Mouse (Mus musculus) intestine, embryonic 14.5 days (tissue): ENCODE results near the gene Plxnb2. TPM values are rescaled to one million over a fixed set of nuclear protein-coding genes. Genes with fewer than 3 reads are reported as not detected.

Experiments used
- ATAC-seq: fragments of 200-750 bp; cut with Nextera tagmentation; replicated peaks from 2 replicates; pipeline ENCODE4 v1.8.0; 2017; ENCODE audit warnings: low read depth, moderate number of reproducible peaks, moderate TSS enrichment, moderate library complexity; ENCODE audit not compliant: low FRiP score, low TSS enrichment
- DNase-seq: peaks from one replicate; pipeline ENCODE4 v3.0.0-alpha.2; 2018; ENCODE audit warnings: low spot score
- H3K27ac ChIP-seq: fragments of 300-500 bp; sonication (generic); 2 replicates; pipeline ENCODE4 v1.5.1; 2014; ENCODE audit warnings: low read depth, mild to moderate bottlenecking, control low read depth
- H3K27me3 ChIP-seq: fragments of 300-500 bp; sonication (generic); replicated peaks from 2 replicates; pipeline ENCODE4 v1.6.1; 2014; ENCODE audit warnings: low read length, control low read depth; ENCODE audit not compliant: control insufficient read depth, insufficient read depth
- H3K36me3 ChIP-seq: fragments of 300-500 bp; sonication (generic); 2 replicates; pipeline ENCODE4 v1.6.1; 2014; ENCODE audit warnings: low read length, control low read depth; ENCODE audit not compliant: control insufficient read depth, insufficient read depth
- H3K4me1 ChIP-seq: fragments of 300-500 bp; sonication (generic); replicated peaks from 2 replicates; pipeline ENCODE4 v1.6.1; 2014; ENCODE audit warnings: low read length, control low read depth, mixed read lengths; ENCODE audit not compliant: control insufficient read depth, insufficient read depth
- H3K4me2 ChIP-seq: fragments of 300-500 bp; sonication (generic); 2 replicates; pipeline ENCODE4 v1.6.1; 2014; ENCODE audit warnings: low read length
- H3K4me3 ChIP-seq: fragments of 300-500 bp; sonication (generic); 2 replicates; pipeline ENCODE4 v1.5.1; 2014; ENCODE audit warnings: low read depth, low read length, control low read depth, mixed read lengths
- H3K9ac ChIP-seq: fragments of 300-500 bp; sonication (generic); 2 replicates; pipeline ENCODE4 v1.6.1; 2014; ENCODE audit warnings: mild to moderate bottlenecking, low read length
- H3K9me3 ChIP-seq: fragments of 300-500 bp; sonication (generic); 2 replicates; pipeline ENCODE4 v1.6.1; 2016; ENCODE audit warnings: low read length, control low read depth; ENCODE audit not compliant: control insufficient read depth
- WGBS: fragments of 180-500 bp; shearing (Covaris S2); extraction: QIAGEN DNeasy Blood & Tissue Kit; methylation state at CpG from one replicate; pipeline ENCODE4 v1.1.7; 2014; 5-methylcytosine and 5-hydroxymethylcytosine counted together
- polyA plus RNA-seq: library from polyadenylated mRNA; unstranded; fragments of >200 nt; fragmentation: Nextera tagmentation; extraction: Ambion mirVana; gene quantifications from 2 replicates; pipeline ENCODE4 v1.2.1, GENCODE M21; 2014

Plxnb2 gene
- polyA plus RNA-seq, 1 experiment from 2014 or later = 149 TPM

DNA sequence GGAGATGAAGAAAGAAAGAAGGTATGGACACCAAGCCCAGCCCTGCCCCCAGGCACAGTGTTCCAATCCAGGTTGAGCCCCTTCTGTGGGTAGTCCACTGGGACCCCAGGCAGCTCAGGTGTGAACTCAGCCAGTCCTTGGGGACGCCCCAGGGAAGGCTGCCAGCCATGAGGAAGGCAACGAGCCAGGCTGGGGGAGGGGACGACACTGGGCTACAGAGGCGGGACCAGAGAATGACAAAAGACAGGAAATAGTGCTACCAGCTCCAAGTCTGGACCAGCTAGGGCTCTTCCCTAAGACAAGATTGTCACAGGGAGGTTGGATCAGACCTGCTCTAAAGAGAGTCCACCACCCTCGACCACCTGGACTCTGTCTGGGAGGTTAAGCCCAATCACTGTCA lies 3.5 kb downstream of the Plxnb2 start:
- H3K27me3 ChIP-seq = no peaks in the 10 kb centered on the region
- WGBS = 12% methylated on average over 5 of the region's 5 CpGs
- H3K9ac ChIP-seq = peak overlapping the region; percentile 21; the same call in 1 of the 2 replicates
- ATAC-seq = no peak
- H3K27ac ChIP-seq = peak overlapping the region; percentile 64
- no peaks in the 10 kb centered on the region for H3K9me3 ChIP-seq
- no peak for DNase-seq
- H3K4me3 ChIP-seq = no peak overlapping the region
- H3K36me3 ChIP-seq = no peaks in the 10 kb centered on the region
- H3K4me1 ChIP-seq = peaks cover 61% of the 10 kb centered on the region
- H3K4me2 ChIP-seq = peak overlapping the region; percentile 40

GRCm38 (mm10) chr15:89175411-89176155 lies 5.0 kb downstream of the Plxnb2 start:
- ATAC-seq (no peak), DNase-seq (no peak)
- no peak overlapping the region for H3K9ac ChIP-seq
- WGBS = 76% methylated on average over 13 of the region's 13 CpGs
- H3K36me3 ChIP-seq = no peaks in the 10 kb centered on the region
- no peak overlapping the region for H3K27ac ChIP-seq
- H3K4me1 ChIP-seq = peaks cover 56% of the 10 kb centered on the region
- H3K27me3 ChIP-seq = no peaks in the 10 kb centered on the region
- H3K9me3 ChIP-seq = no peaks in the 10 kb centered on the region
- no peak overlapping the region for H3K4me2 ChIP-seq
- H3K4me3 ChIP-seq = no peak overlapping the region

- Histone ChIP-seq H3K9me3 (no peaks in the 10 kb centered on the region), H3K27ac (no peak overlapping the region), H3K4me1 (peaks cover 62% of the 10 kb centered on the region), H3K4me3 (no peak overlapping the region), H3K4me2 (no peak overlapping the region), H3K27me3 (no peaks in the 10 kb centered on the region), H3K9ac (no peak overlapping the region), H3K36me3 (no peaks in the 10 kb centered on the region)
- no peak for ATAC-seq
- DNase-seq = no peak
- WGBS = 52% methylated on average over 11 of the region's 11 CpGs
These were observed 5.7 kb downstream of the Plxnb2 start for GRCm38 (mm10) chr15:89174889-89175339.

- H3K4me1 ChIP-seq = peaks cover 73% of the 10 kb centered on the region
- H3K36me3 ChIP-seq = 0 out of 2 replicates have a peak, but pooled peaks cover under 1% of the 10 kb centered on the region
- no peaks in the 10 kb centered on the region for H3K9me3 ChIP-seq
- peak overlapping the region; percentile 51 for H3K4me3 ChIP-seq
- H3K9ac ChIP-seq = peak overlapping the region; percentile 60
- no peak overlapping the region for H3K27ac ChIP-seq
- ATAC-seq = peak; percentile 54
- 3% methylated on average over 15 of the region's 15 CpGs for WGBS
- DNase-seq = peak; percentile 75
- H3K27me3 ChIP-seq = no peaks in the 10 kb centered on the region
- H3K4me2 ChIP-seq = peak overlapping the region; percentile 100
These were observed 6.7 kb downstream of the Plxnb2 start for GRCm38 (mm10) chr15:89173906-89174214.

DNA sequence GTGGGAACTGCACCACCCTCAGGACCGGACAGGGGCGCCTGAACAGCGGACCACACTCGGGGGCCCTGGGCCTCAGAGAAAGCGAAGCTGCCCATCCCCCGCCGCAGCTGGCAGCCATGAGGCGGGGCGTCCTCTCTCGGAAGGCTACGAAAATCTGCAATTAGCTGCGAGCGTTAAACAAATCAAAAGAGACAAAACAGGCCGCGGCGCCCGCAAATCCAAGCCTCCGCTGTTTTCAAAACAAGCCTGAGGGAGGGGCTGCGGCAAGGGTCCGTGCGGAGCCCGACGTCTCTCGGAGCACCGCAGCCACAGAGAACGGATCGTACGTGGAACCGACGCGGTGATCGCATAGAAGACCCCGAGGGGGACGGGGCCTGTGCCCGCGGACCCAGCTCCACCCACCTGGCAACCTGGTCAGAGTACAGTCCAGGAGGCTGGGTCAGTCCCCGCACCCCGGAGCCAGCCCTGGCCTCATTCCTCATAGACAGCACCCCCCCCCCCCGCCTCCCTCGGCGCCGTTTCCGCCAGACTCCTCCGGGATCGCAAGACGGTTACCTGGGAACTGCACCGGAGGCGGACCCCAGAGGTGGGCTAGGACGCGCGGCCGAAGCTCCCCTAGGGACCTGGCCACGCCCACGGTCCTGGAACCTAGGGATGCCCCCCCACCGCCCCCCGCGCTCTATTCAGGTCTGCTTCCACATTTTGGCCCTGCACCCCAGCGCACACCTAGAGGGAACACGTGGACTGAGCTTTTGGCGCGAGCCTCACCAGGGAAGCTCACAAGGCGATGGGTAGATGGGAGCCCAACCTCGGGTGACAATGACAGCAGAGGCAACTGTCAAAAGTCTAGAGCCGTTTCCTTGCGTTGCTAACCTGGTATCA lies 7.3 kb downstream of the Plxnb2 start:
- H3K27me3 ChIP-seq = no peaks in the 10 kb centered on the region
- 0 out of 2 replicates have a peak, but pooled peaks cover 6% of the 10 kb centered on the region for H3K36me3 ChIP-seq
- H3K4me3 ChIP-seq = peak overlapping the region; percentile 51
- H3K27ac ChIP-seq = peak overlapping the region; percentile 14
- H3K9ac ChIP-seq = peak overlapping the region; percentile 60
- peaks cover 73% of the 10 kb centered on the region for H3K4me1 ChIP-seq
- H3K4me2 ChIP-seq = peak overlapping the region; percentile 100
- under 1% methylated on average over 63 of the region's 65 CpGs for WGBS
- DNase-seq (peak; percentile 75), ATAC-seq (peak; percentile 19)
- H3K9me3 ChIP-seq = no peaks in the 10 kb centered on the region

GRCm38 (mm10) chr15:89172276-89172935 lies 8.2 kb downstream of the Plxnb2 start:
- H3K27ac ChIP-seq = peak overlapping the region; percentile 14; the same call in 1 of the 2 replicates
- ATAC-seq (no peak), DNase-seq (peak; percentile 62)
- peaks cover 15% of the 10 kb centered on the region for H3K36me3 ChIP-seq
- no peaks in the 10 kb centered on the region for H3K27me3 ChIP-seq
- peak overlapping the region; percentile 51 for H3K4me3 ChIP-seq
- 48% methylated on average over 17 of the region's 17 CpGs for WGBS
- peak overlapping the region; percentile 60; the same call in 1 of the 2 replicates for H3K9ac ChIP-seq
- H3K9me3 ChIP-seq = no peaks in the 10 kb centered on the region
- peak overlapping the region; percentile 100 for H3K4me2 ChIP-seq
- peaks cover 64% of the 10 kb centered on the region for H3K4me1 ChIP-seq

- Histone ChIP-seq H3K4me1 (peaks cover 57% of the 10 kb centered on the region), H3K27me3 (no peaks in the 10 kb centered on the region), H3K4me3 (no peak overlapping the region), H3K9me3 (no peaks in the 10 kb centered on the region), H3K27ac (no peak overlapping the region), H3K9ac (no peak overlapping the region), H3K36me3 (peaks cover 22% of the 10 kb centered on the region), H3K4me2 (no peak overlapping the region)
- no peak for DNase-seq
- 96% methylated on average over 5 of the region's 5 CpGs for WGBS
- ATAC-seq = no peak
These were observed 9.0 kb downstream of the Plxnb2 start for GRCm38 (mm10) chr15:89171526-89172051.

DNA sequence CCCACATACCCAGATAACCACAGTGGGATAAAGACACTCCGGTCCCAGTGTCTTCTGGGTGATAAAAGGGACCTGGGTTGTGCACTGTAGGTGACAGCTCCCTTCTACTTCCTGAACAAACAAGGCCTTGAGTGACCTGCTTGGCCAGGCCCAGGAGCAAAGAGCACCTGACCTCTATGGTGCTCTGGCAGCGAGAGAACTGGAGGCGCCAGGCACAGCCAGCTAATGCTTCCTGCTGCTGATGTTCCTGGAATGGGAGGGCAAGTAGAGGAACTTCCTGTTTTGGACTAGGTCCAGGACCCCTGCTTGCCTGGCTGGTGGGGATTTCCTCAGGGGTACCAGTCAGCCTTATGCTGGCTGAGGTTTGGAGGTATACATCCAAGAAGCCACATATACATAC lies 10.5 kb downstream of the Plxnb2 start:
- H3K36me3 ChIP-seq = peaks cover 37% of the 10 kb centered on the region
- H3K9ac ChIP-seq = no peak overlapping the region
- no peaks in the 10 kb centered on the region for H3K9me3 ChIP-seq
- H3K27me3 ChIP-seq = no peaks in the 10 kb centered on the region
- ATAC-seq = no peak
- H3K4me3 ChIP-seq = no peak overlapping the region
- no peak for DNase-seq
- peak overlapping the region; percentile 63 for H3K27ac ChIP-seq
- 24% methylated on average over 3 of the region's 3 CpGs for WGBS
- peaks cover 42% of the 10 kb centered on the region for H3K4me1 ChIP-seq
- peak overlapping the region; percentile 28; the same call in 1 of the 2 replicates for H3K4me2 ChIP-seq
